Mouse (Mus musculus) ES-Bruce4 (cell line): ENCODE data around the gene Pou4f2. TPM values are rescaled to one million over a fixed set of nuclear protein-coding genes. Genes with fewer than 3 reads are reported as not detected.

Experiments
- H3K27ac ChIP-seq: 2 replicates; pipeline ENCODE4 v1.5.1; 2012; ENCODE audit warnings: low read length, inconsistent platforms; ENCODE audit not compliant: insufficient read depth
- H3K27me3 ChIP-seq: 2 replicates; pipeline ENCODE4 v1.6.1; 2012; ENCODE audit warnings: mild to moderate bottlenecking, low read length, inconsistent platforms; ENCODE audit not compliant: control insufficient read depth, poor library complexity, insufficient read depth, severe bottlenecking
- H3K36me3 ChIP-seq: 2 replicates; pipeline ENCODE4 v1.6.1; 2012; ENCODE audit warnings: inconsistent platforms, mild to moderate bottlenecking, low read length, moderate library complexity; ENCODE audit not compliant: control insufficient read depth, poor library complexity, insufficient read depth, severe bottlenecking
- H3K4me1 ChIP-seq: one replicate; pipeline ENCODE4 v1.8.1; 2011; ENCODE audit warnings: low read length; ENCODE audit not compliant: control insufficient read depth, insufficient read depth
- H3K4me3 ChIP-seq: 2 replicates; pipeline ENCODE4 v1.5.1; 2011; ENCODE audit warnings: low read depth, mild to moderate bottlenecking, low read length
- H3K9ac ChIP-seq: 2 replicates; pipeline ENCODE4 v1.6.1; 2012; ENCODE audit warnings: low read depth, mild to moderate bottlenecking, inconsistent platforms; ENCODE audit not compliant: poor library complexity, severe bottlenecking
- H3K9me3 ChIP-seq: replicated peaks from 2 replicates; pipeline ENCODE4 v1.6.1; 2012; ENCODE audit warnings: mild to moderate bottlenecking, low read length, inconsistent platforms; ENCODE audit not compliant: control insufficient read depth, poor library complexity, insufficient read depth, severe bottlenecking
- CTCF ChIP-seq: IDR thresholded peaks from one replicate; pipeline ENCODE4 v1.8.1; 2011; ENCODE audit warnings: low read depth, low read length
- EP300 ChIP-seq: IDR thresholded peaks from 2 replicates; pipeline ENCODE4 v1.6.1; 2011; ENCODE audit warnings: low read depth, low read length; ENCODE audit not compliant: insufficient read depth
- POLR2A ChIP-seq: IDR thresholded peaks from one replicate; pipeline ENCODE4 v1.8.1; 2011; ENCODE audit warnings: low read length; ENCODE audit not compliant: insufficient read depth
- polyA plus RNA-seq: library from polyadenylated mRNA; stranded (reverse); fragments of >200 nt; gene quantifications from 2 replicates; pipeline ENCODE4 v1.2.4, GENCODE M21; 2011; ENCODE audit warnings: low read depth; ENCODE audit not compliant: missing spikeins, insufficient read depth, insufficient read length

Pou4f2 gene
- polyA plus RNA-seq, 1 experiment, result not detected

GRCm38 (mm10) chr8:78438121-78438520, 1.7 kb upstream of the Pou4f2 start:
- no peaks in the 10 kb centered on the region for H3K9me3 ChIP-seq
- H3K4me3 ChIP-seq, result peak overlapping the region; percentile 32
- H3K36me3 ChIP-seq, result no peaks in the 10 kb centered on the region
- H3K9ac ChIP-seq, result no peak overlapping the region
- H3K27me3 ChIP-seq, result peaks cover 34% of the 10 kb centered on the region
- no peaks in the 10 kb centered on the region for H3K4me1 ChIP-seq
- no peak overlapping the region for H3K27ac ChIP-seq
- no peak for TF ChIP-seq CTCF

GRCm38 (mm10) chr8:78437140-78438045, 948 bp upstream of the Pou4f2 start:
- no peaks in the 10 kb centered on the region for H3K36me3 ChIP-seq
- TF ChIP-seq EP300 (no peak), CTCF (no peak), POLR2A (no peak)
- H3K27me3 ChIP-seq, result peaks cover 34% of the 10 kb centered on the region
- H3K9me3 ChIP-seq, result no peaks in the 10 kb centered on the region
- peak overlapping the region; percentile 32 for H3K4me3 ChIP-seq
- H3K9ac ChIP-seq, result 0 out of 2 replicates have a peak overlapping the region, but pooled peaks have one; percentile 56
- H3K27ac ChIP-seq, result no peak overlapping the region
- H3K4me1 ChIP-seq, result no peaks in the 10 kb centered on the region

- no peaks in the 10 kb centered on the region for H3K36me3 ChIP-seq
- H3K4me1 ChIP-seq, result no peaks in the 10 kb centered on the region
- H3K9ac ChIP-seq, result peak overlapping the region; percentile 56
- H3K27ac ChIP-seq, result no peak overlapping the region
- H3K9me3 ChIP-seq, result no peaks in the 10 kb centered on the region
- H3K4me3 ChIP-seq, result peak overlapping the region; percentile 62
- no peak for TF ChIP-seq EP300
- no peak for TF ChIP-seq CTCF
- no peak for TF ChIP-seq POLR2A
- H3K27me3 ChIP-seq, result peaks cover 32% of the 10 kb centered on the region
Observed at GRCm38 (mm10) chr8:78436661-78437060, 216 bp upstream of the Pou4f2 start.

GRCm38 (mm10) chr8:78435624-78435960, 853 bp downstream of the Pou4f2 start:
- Histone ChIP-seq H3K27me3 (peaks cover 31% of the 10 kb centered on the region), H3K4me3 (peak overlapping the region; percentile 53), H3K36me3 (no peaks in the 10 kb centered on the region), H3K9ac (peak overlapping the region; percentile 56; the same call in 1 of the 2 replicates), H3K4me1 (no peaks in the 10 kb centered on the region), H3K9me3 (no peaks in the 10 kb centered on the region), H3K27ac (no peak overlapping the region)
- TF ChIP-seq CTCF, result no peak
- TF ChIP-seq EP300, result no peak
- no peak for TF ChIP-seq POLR2A

GRCm38 (mm10) chr8:78434823-78435623, 1.4 kb downstream of the Pou4f2 start:
- Histone ChIP-seq H3K27ac (no peak overlapping the region), H3K4me1 (no peaks in the 10 kb centered on the region), H3K9ac (peak overlapping the region; percentile 56; the same call in 1 of the 2 replicates), H3K27me3 (peaks cover 27% of the 10 kb centered on the region), H3K4me3 (peak overlapping the region; percentile 53), H3K9me3 (no peaks in the 10 kb centered on the region), H3K36me3 (no peaks in the 10 kb centered on the region)
- no peak for TF ChIP-seq EP300
- no peak for TF ChIP-seq POLR2A
- TF ChIP-seq CTCF, result no peak
